Mouse (Mus musculus) midbrain, embryonic 15.5 days (tissue): ENCODE data around the gene Stom. TPM values are rescaled to one million over a fixed set of nuclear protein-coding genes. Genes with fewer than 3 reads are reported as not detected.
A peak's percentile ranks its signal among the peaks of the same experiment; 100 is the strongest.

Source experiments
- ATAC-seq: fragments of 200-750 bp; cut with Nextera tagmentation; replicated peaks from 2 replicates; pipeline ENCODE4 v1.8.0; 2017; ENCODE audit warnings: moderate TSS enrichment
- H3K27ac ChIP-seq: fragments of 300-500 bp; sonication (generic); 2 replicates; pipeline ENCODE4 v1.5.1; 2015; ENCODE audit warnings: mild to moderate bottlenecking, inconsistent platforms
- H3K27me3 ChIP-seq: fragments of 300-500 bp; sonication (generic); replicated peaks from 2 replicates; pipeline ENCODE4 v1.6.1; 2015; ENCODE audit warnings: inconsistent platforms
- H3K36me3 ChIP-seq: fragments of 300-500 bp; sonication (generic); replicated peaks from 2 replicates; pipeline ENCODE4 v1.6.1; 2015; ENCODE audit warnings: inconsistent platforms
- H3K4me1 ChIP-seq: fragments of 300-500 bp; sonication (generic); 2 replicates; pipeline ENCODE4 v1.6.1; 2015; ENCODE audit warnings: inconsistent platforms
- H3K4me2 ChIP-seq: fragments of 300-500 bp; sonication (generic); 2 replicates; pipeline ENCODE4 v1.6.1; 2015; ENCODE audit warnings: inconsistent platforms, mild to moderate bottlenecking, moderate library complexity
- H3K4me3 ChIP-seq: fragments of 300-500 bp; sonication (generic); 2 replicates; pipeline ENCODE4 v1.5.1; 2015; ENCODE audit warnings: mild to moderate bottlenecking, inconsistent platforms
- H3K9ac ChIP-seq: fragments of 300-500 bp; sonication (generic); 2 replicates; pipeline ENCODE4 v1.6.1; 2015; ENCODE audit warnings: mild to moderate bottlenecking, inconsistent platforms
- H3K9me3 ChIP-seq: fragments of 300-500 bp; sonication (generic); 2 replicates; pipeline ENCODE4 v1.6.1; 2016; ENCODE audit warnings: inconsistent platforms
- WGBS: fragments of 180-500 bp; shearing (Covaris S2); methylation state at CpG from one replicate; pipeline ENCODE4 v1.1.7; 2015; ENCODE audit warnings: mixed read lengths; 5-methylcytosine and 5-hydroxymethylcytosine counted together
- polyA plus RNA-seq: library from polyadenylated mRNA; unstranded; fragments of >200 nt; fragmentation: Nextera tagmentation; extraction: Ambion mirVana; gene quantifications from 2 replicates; pipeline ENCODE4 v1.2.1, GENCODE M21; 2015

The Stom gene
- polyA plus RNA-seq, 1 experiment from 2014 or later: 13.1 TPM

DNA sequence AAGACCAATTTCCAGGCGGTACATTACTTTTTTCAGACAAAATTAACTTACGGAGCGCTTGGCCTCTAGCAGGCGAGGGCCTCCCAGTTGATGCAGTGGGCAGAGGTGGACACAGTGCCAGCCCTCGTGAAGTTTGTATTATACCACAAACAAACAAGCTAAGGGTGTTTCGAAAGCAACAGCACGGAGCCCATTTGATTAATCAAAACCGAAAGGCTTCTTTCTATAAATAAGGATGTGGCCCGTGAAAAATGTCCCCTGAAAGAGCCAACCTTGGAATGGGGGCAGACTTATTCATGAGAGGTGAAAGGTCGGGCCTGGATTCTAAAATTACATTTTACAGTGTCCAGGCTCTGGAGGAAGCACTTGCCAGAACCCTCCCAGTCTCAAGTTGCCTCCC, 643 bp upstream of the Stom start:
- Histone ChIP-seq H3K4me3 (peak overlapping the region; percentile 54), H3K36me3 (no peaks in the 10 kb centered on the region), H3K27ac (peak overlapping the region; percentile 18), H3K4me1 (peaks cover 18% of the 10 kb centered on the region), H3K9ac (peak overlapping the region; percentile 18; the same call in 1 of the 2 replicates), H3K27me3 (0 out of 2 replicates have a peak, but pooled peaks cover 5% of the 10 kb centered on the region), H3K9me3 (no peaks in the 10 kb centered on the region), H3K4me2 (peak overlapping the region; percentile 94)
- WGBS: 47% methylated on average over 10 of the region's 10 CpGs
- no peak for ATAC-seq

GRCm38 (mm10) chr2:35335620-35336019, 1.2 kb downstream of the Stom start:
- no peak for ATAC-seq
- Histone ChIP-seq H3K36me3 (no peaks in the 10 kb centered on the region), H3K4me2 (peak overlapping the region; percentile 94), H3K4me1 (peaks cover 18% of the 10 kb centered on the region), H3K9me3 (no peaks in the 10 kb centered on the region), H3K27me3 (0 out of 2 replicates have a peak, but pooled peaks cover 5% of the 10 kb centered on the region), H3K27ac (no peak overlapping the region), H3K9ac (peak overlapping the region; percentile 50), H3K4me3 (peak overlapping the region; percentile 54)
- 5% methylated on average over 7 of the region's 7 CpGs for WGBS

- H3K9ac ChIP-seq: no peak overlapping the region
Observed at GRCm38 (mm10) chr2:35333670-35334069, 3.1 kb downstream of the Stom start.

GRCm38 (mm10) chr2:35331205-35331604, 5.6 kb downstream of the Stom start:
- 79% methylated on average over 2 of the region's 2 CpGs for WGBS

More at GRCm38 (mm10) chr2:35333670-35334069, 3.1 kb downstream of the Stom start:
- no peak overlapping the region for H3K27ac ChIP-seq
- H3K4me3 ChIP-seq: no peak overlapping the region
- H3K4me2 ChIP-seq: no peak overlapping the region
- H3K4me1 ChIP-seq: peaks cover 18% of the 10 kb centered on the region
- no peaks in the 10 kb centered on the region for H3K9me3 ChIP-seq
- H3K27me3 ChIP-seq: 0 out of 2 replicates have a peak, but pooled peaks cover 5% of the 10 kb centered on the region
- ATAC-seq: no peak
- no peaks in the 10 kb centered on the region for H3K36me3 ChIP-seq

GRCm38 (mm10) chr2:35329061-35329460, 7.7 kb downstream of the Stom start:
- no peak overlapping the region for H3K27ac ChIP-seq
- no peak overlapping the region for H3K4me2 ChIP-seq
- H3K27me3 ChIP-seq: 0 out of 2 replicates have a peak, but pooled peaks cover 3% of the 10 kb centered on the region
- no peak overlapping the region for H3K4me3 ChIP-seq
- 94% methylated on average over 2 of the region's 2 CpGs for WGBS
- H3K36me3 ChIP-seq: no peaks in the 10 kb centered on the region
- H3K4me1 ChIP-seq: no peaks in the 10 kb centered on the region
- H3K9ac ChIP-seq: no peak overlapping the region
- ATAC-seq: no peak
- no peaks in the 10 kb centered on the region for H3K9me3 ChIP-seq

More at GRCm38 (mm10) chr2:35331205-35331604, 5.6 kb downstream of the Stom start:
- H3K9me3 ChIP-seq: no peaks in the 10 kb centered on the region
- 0 out of 2 replicates have a peak, but pooled peaks cover 7% of the 10 kb centered on the region for H3K27me3 ChIP-seq
- no peak overlapping the region for H3K27ac ChIP-seq
- H3K4me2 ChIP-seq: no peak overlapping the region
- no peak for ATAC-seq
- no peaks in the 10 kb centered on the region for H3K36me3 ChIP-seq
- H3K4me1 ChIP-seq: peaks cover 11% of the 10 kb centered on the region
- H3K9ac ChIP-seq: no peak overlapping the region
- no peak overlapping the region for H3K4me3 ChIP-seq

GRCm38 (mm10) chr2:35328064-35328792, 8.5 kb downstream of the Stom start:
- Histone ChIP-seq H3K4me3 (no peak overlapping the region), H3K27ac (no peak overlapping the region), H3K27me3 (0 out of 2 replicates have a peak, but pooled peaks cover 2% of the 10 kb centered on the region), H3K4me2 (no peak overlapping the region), H3K36me3 (no peaks in the 10 kb centered on the region), H3K4me1 (0 out of 2 replicates have a peak, but pooled peaks cover 2% of the 10 kb centered on the region), H3K9ac (no peak overlapping the region), H3K9me3 (no peaks in the 10 kb centered on the region)
- 30% methylated on average over 11 of the region's 11 CpGs for WGBS
- no peak for ATAC-seq

- Histone ChIP-seq H3K36me3 (no peaks in the 10 kb centered on the region), H3K4me3 (no peak overlapping the region), H3K9ac (no peak overlapping the region), H3K4me1 (peaks cover 6% of the 10 kb centered on the region; the same call in 1 of the 2 replicates), H3K27me3 (0 out of 2 replicates have a peak, but pooled peaks cover 2% of the 10 kb centered on the region), H3K4me2 (no peak overlapping the region), H3K27ac (no peak overlapping the region), H3K9me3 (no peaks in the 10 kb centered on the region)
- whole genome bisulfite sequencing: 59% methylated on average over 10 of the region's 10 CpGs
- no peak for ATAC-seq
Observed at GRCm38 (mm10) chr2:35327583-35327982, 9.2 kb downstream of the Stom start.

- no peak overlapping the region for H3K27ac ChIP-seq
- H3K9ac ChIP-seq: no peak overlapping the region
- H3K4me3 ChIP-seq: no peak overlapping the region
- no peak for ATAC-seq
- H3K4me1 ChIP-seq: peaks cover 13% of the 10 kb centered on the region; the same call in 1 of the 2 replicates
- H3K27me3 ChIP-seq: 0 out of 2 replicates have a peak, but pooled peaks cover 2% of the 10 kb centered on the region
- WGBS: 42% methylated on average over 1 of the region's 1 CpGs
- no peaks in the 10 kb centered on the region for H3K9me3 ChIP-seq
- H3K36me3 ChIP-seq: no peaks in the 10 kb centered on the region
- H3K4me2 ChIP-seq: no peak overlapping the region
Observed at GRCm38 (mm10) chr2:35326931-35327330, 9.8 kb downstream of the Stom start.

- peaks cover 17% of the 10 kb centered on the region; the same call in 1 of the 2 replicates for H3K4me1 ChIP-seq
- no peak overlapping the region for H3K9ac ChIP-seq
- H3K27ac ChIP-seq: no peak overlapping the region
- H3K27me3 ChIP-seq: 0 out of 2 replicates have a peak, but pooled peaks cover 2% of the 10 kb centered on the region
- H3K9me3 ChIP-seq: no peaks in the 10 kb centered on the region
- H3K4me3 ChIP-seq: no peak overlapping the region
- no peak overlapping the region for H3K4me2 ChIP-seq
- 75% methylated on average over 10 of the region's 10 CpGs for WGBS
- ATAC-seq: no peak
- no peaks in the 10 kb centered on the region for H3K36me3 ChIP-seq
Observed at GRCm38 (mm10) chr2:35325930-35326329, 10.8 kb downstream of the Stom start.

GRCm38 (mm10) chr2:35322404-35323164, 14.2 kb downstream of the Stom start:
- H3K27me3 ChIP-seq: 0 out of 2 replicates have a peak, but pooled peaks cover 2% of the 10 kb centered on the region
- H3K27ac ChIP-seq: peak overlapping the region; percentile 3; the same call in 1 of the 2 replicates
- H3K36me3 ChIP-seq: no peaks in the 10 kb centered on the region
- WGBS: 64% methylated on average over 10 of the region's 10 CpGs
- H3K4me2 ChIP-seq: no peak overlapping the region
- no peaks in the 10 kb centered on the region for H3K9me3 ChIP-seq
- H3K4me3 ChIP-seq: no peak overlapping the region
- H3K9ac ChIP-seq: no peak overlapping the region
- peaks cover 17% of the 10 kb centered on the region; the same call in 1 of the 2 replicates for H3K4me1 ChIP-seq
- no peak for ATAC-seq

DNA sequence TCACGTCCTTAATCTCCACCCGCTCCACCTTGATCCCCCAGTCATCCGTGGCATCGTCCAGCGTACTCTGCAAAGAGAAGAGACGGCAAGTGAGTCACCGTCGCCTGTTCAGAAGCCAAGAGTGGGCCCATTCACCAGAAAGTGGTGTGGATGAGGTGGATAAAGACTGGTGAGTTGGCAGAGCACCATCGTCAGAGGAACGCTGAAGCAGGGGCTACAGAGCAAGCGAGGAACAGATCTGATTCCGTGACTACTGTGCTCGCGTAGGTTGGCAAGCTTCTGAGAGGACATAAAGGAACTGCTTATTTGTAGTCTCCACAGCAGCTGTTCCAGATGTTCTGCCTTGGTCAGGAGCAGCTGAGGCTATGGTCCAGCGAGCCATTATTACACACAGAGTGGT, 16.4 kb downstream of the Stom start:
- H3K36me3 ChIP-seq: no peaks in the 10 kb centered on the region
- no peaks in the 10 kb centered on the region for H3K9me3 ChIP-seq
- H3K27ac ChIP-seq: no peak overlapping the region
- WGBS: 91% methylated on average over 15 of the region's 15 CpGs
- peaks cover 17% of the 10 kb centered on the region; the same call in 1 of the 2 replicates for H3K4me1 ChIP-seq
- no peak overlapping the region for H3K4me2 ChIP-seq
- H3K4me3 ChIP-seq: no peak overlapping the region
- no peak overlapping the region for H3K9ac ChIP-seq
- no peak for ATAC-seq
- H3K27me3 ChIP-seq: no peaks in the 10 kb centered on the region

GRCm38 (mm10) chr2:35318405-35318804, 18.4 kb downstream of the Stom start:
- WGBS: 91% methylated on average over 12 of the region's 12 CpGs
- Histone ChIP-seq H3K4me1 (peaks cover 17% of the 10 kb centered on the region; the same call in 1 of the 2 replicates), H3K9me3 (no peaks in the 10 kb centered on the region), H3K4me2 (no peak overlapping the region), H3K4me3 (no peak overlapping the region), H3K36me3 (no peaks in the 10 kb centered on the region), H3K27me3 (no peaks in the 10 kb centered on the region), H3K27ac (no peak overlapping the region), H3K9ac (no peak overlapping the region)
- no peak for ATAC-seq
